Mouse (Mus musculus) hindbrain, embryonic 15.5 days (tissue): ENCODE measurements around the gene P2ry6. TPM values are rescaled to one million over a fixed set of nuclear protein-coding genes. Genes with fewer than 3 reads are reported as not detected.

ENCODE experiments used
- ATAC-seq: fragments of 200-750 bp; cut with Nextera tagmentation; 2 replicates; pipeline ENCODE4 v1.8.0; 2017; ENCODE audit warnings: low read depth, moderate number of reproducible peaks, moderate TSS enrichment; ENCODE audit not compliant: low FRiP score
- H3K27ac ChIP-seq: fragments of 300-500 bp; sonication (generic); replicated peaks from 2 replicates; pipeline ENCODE4 v1.5.1; 2015; ENCODE audit warnings: mild to moderate bottlenecking, inconsistent platforms
- H3K27me3 ChIP-seq: fragments of 300-500 bp; sonication (generic); 2 replicates; pipeline ENCODE4 v1.6.1; 2015; ENCODE audit warnings: control low read depth, inconsistent platforms
- H3K36me3 ChIP-seq: fragments of 300-500 bp; sonication (generic); 2 replicates; pipeline ENCODE4 v1.6.1; 2015; ENCODE audit warnings: control low read depth, inconsistent platforms
- H3K4me1 ChIP-seq: fragments of 300-500 bp; sonication (generic); replicated peaks from 2 replicates; pipeline ENCODE4 v1.6.1; 2015; ENCODE audit warnings: control low read depth, inconsistent platforms
- H3K4me2 ChIP-seq: fragments of 300-500 bp; sonication (generic); 2 replicates; pipeline ENCODE4 v1.6.1; 2015; ENCODE audit warnings: moderate library complexity, mild to moderate bottlenecking, inconsistent platforms
- H3K4me3 ChIP-seq: fragments of 300-500 bp; sonication (generic); 2 replicates; pipeline ENCODE4 v1.5.1; 2015; ENCODE audit warnings: mild to moderate bottlenecking, inconsistent platforms
- H3K9ac ChIP-seq: fragments of 300-500 bp; sonication (generic); 2 replicates; pipeline ENCODE4 v1.6.1; 2015; ENCODE audit warnings: inconsistent platforms
- H3K9me3 ChIP-seq: fragments of 300-500 bp; sonication (generic); 2 replicates; pipeline ENCODE4 v1.6.1; 2016; ENCODE audit warnings: control low read depth, inconsistent platforms
- whole genome bisulfite sequencing: fragments of 180-500 bp; shearing (Covaris S2); methylation state at CpG from one replicate; pipeline ENCODE4 v1.1.7; 2015; 5-methylcytosine and 5-hydroxymethylcytosine counted together
- polyA plus RNA-seq: library from polyadenylated mRNA; unstranded; fragments of >200 nt; fragmentation: Nextera tagmentation; extraction: Ambion mirVana; gene quantifications from 2 replicates; pipeline ENCODE4 v1.2.1, GENCODE M21; 2015

Gene P2ry6
- polyA plus RNA-seq, 1 experiment from 2014 or later, result 3.2 TPM

- H3K4me1 ChIP-seq, result peaks cover 49% of the 10 kb centered on the region
- WGBS, result 85% methylated on average over 5 of the region's 5 CpGs
- no peak for ATAC-seq
Observed at GRCm38 (mm10) chr7:100921289-100921688, 53.2 kb downstream of the P2ry6 start.

GRCm38 (mm10) chr7:100919809-100920107, 54.7 kb downstream of the P2ry6 start:
- Histone ChIP-seq H3K9me3 (no peaks in the 10 kb centered on the region), H3K4me1 (peaks cover 40% of the 10 kb centered on the region), H3K27ac (no peak overlapping the region), H3K4me3 (no peak overlapping the region), H3K36me3 (no peaks in the 10 kb centered on the region), H3K9ac (no peak overlapping the region), H3K4me2 (no peak overlapping the region), H3K27me3 (no peaks in the 10 kb centered on the region)
- no peak for ATAC-seq
- 14% methylated on average over 2 of the region's 2 CpGs for WGBS

More at GRCm38 (mm10) chr7:100921289-100921688, 53.2 kb downstream of the P2ry6 start:
- no peaks in the 10 kb centered on the region for H3K9me3 ChIP-seq
- no peak overlapping the region for H3K27ac ChIP-seq
- no peak overlapping the region for H3K4me2 ChIP-seq
- no peak overlapping the region for H3K9ac ChIP-seq
- no peak overlapping the region for H3K4me3 ChIP-seq
- H3K36me3 ChIP-seq, result no peaks in the 10 kb centered on the region
- no peaks in the 10 kb centered on the region for H3K27me3 ChIP-seq

GRCm38 (mm10) chr7:100919006-100919808, 55.2 kb downstream of the P2ry6 start:
- Histone ChIP-seq H3K36me3 (no peaks in the 10 kb centered on the region), H3K9ac (no peak overlapping the region), H3K9me3 (no peaks in the 10 kb centered on the region), H3K4me3 (no peak overlapping the region), H3K4me2 (no peak overlapping the region), H3K27me3 (no peaks in the 10 kb centered on the region), H3K4me1 (peaks cover 35% of the 10 kb centered on the region), H3K27ac (no peak overlapping the region)
- WGBS, result 51% methylated on average over 7 of the region's 7 CpGs
- no peak for ATAC-seq

- H3K27me3 ChIP-seq, result no peaks in the 10 kb centered on the region
- no peak overlapping the region for H3K4me3 ChIP-seq
- ATAC-seq, result no peak
- 60% methylated on average over 9 of the region's 9 CpGs for WGBS
- no peaks in the 10 kb centered on the region for H3K36me3 ChIP-seq
- H3K9me3 ChIP-seq, result no peaks in the 10 kb centered on the region
- no peak overlapping the region for H3K27ac ChIP-seq
- H3K9ac ChIP-seq, result no peak overlapping the region
- no peak overlapping the region for H3K4me2 ChIP-seq
- H3K4me1 ChIP-seq, result peaks cover 28% of the 10 kb centered on the region
Observed at GRCm38 (mm10) chr7:100918176-100918575, 56.3 kb downstream of the P2ry6 start.

- H3K27ac ChIP-seq, result no peak overlapping the region
- no peaks in the 10 kb centered on the region for H3K36me3 ChIP-seq
- H3K9me3 ChIP-seq, result no peaks in the 10 kb centered on the region
- ATAC-seq, result no peak
- no peak overlapping the region for H3K4me2 ChIP-seq
- 80% methylated on average over 6 of the region's 6 CpGs for WGBS
- H3K4me1 ChIP-seq, result peaks cover 24% of the 10 kb centered on the region
- H3K27me3 ChIP-seq, result no peaks in the 10 kb centered on the region
- H3K9ac ChIP-seq, result no peak overlapping the region
- no peak overlapping the region for H3K4me3 ChIP-seq
Observed at GRCm38 (mm10) chr7:100917751-100918150, 56.7 kb downstream of the P2ry6 start.

- Histone ChIP-seq H3K4me3 (no peak overlapping the region), H3K4me1 (peaks cover 25% of the 10 kb centered on the region), H3K27me3 (no peaks in the 10 kb centered on the region), H3K9me3 (no peaks in the 10 kb centered on the region), H3K36me3 (no peaks in the 10 kb centered on the region), H3K4me2 (no peak overlapping the region), H3K27ac (no peak overlapping the region), H3K9ac (no peak overlapping the region)
- ATAC-seq, result no peak
- 93% methylated on average over 6 of the region's 6 CpGs for WGBS
Observed at GRCm38 (mm10) chr7:100916526-100916925, 57.9 kb downstream of the P2ry6 start.

GRCm38 (mm10) chr7:100915204-100915603, 59.2 kb downstream of the P2ry6 start:
- H3K27me3 ChIP-seq, result no peaks in the 10 kb centered on the region
- ATAC-seq, result no peak
- H3K9ac ChIP-seq, result no peak overlapping the region
- WGBS, result 81% methylated on average over 5 of the region's 5 CpGs
- no peak overlapping the region for H3K4me3 ChIP-seq
- 0 out of 2 replicates have a peak overlapping the region, but pooled peaks have one; percentile 46 for H3K27ac ChIP-seq
- no peaks in the 10 kb centered on the region for H3K36me3 ChIP-seq
- no peaks in the 10 kb centered on the region for H3K9me3 ChIP-seq
- H3K4me1 ChIP-seq, result peaks cover 34% of the 10 kb centered on the region
- H3K4me2 ChIP-seq, result no peak overlapping the region

- Histone ChIP-seq H3K27me3 (no peaks in the 10 kb centered on the region), H3K9ac (no peak overlapping the region), H3K4me2 (no peak overlapping the region), H3K36me3 (no peaks in the 10 kb centered on the region), H3K4me1 (peaks cover 14% of the 10 kb centered on the region), H3K27ac (peak overlapping the region; percentile 1; the same call in 1 of the 2 replicates), H3K4me3 (no peak overlapping the region), H3K9me3 (no peaks in the 10 kb centered on the region)
- no peak for ATAC-seq
- 39% methylated on average over 9 of the region's 9 CpGs for WGBS
Observed at GRCm38 (mm10) chr7:100911791-100912190, 62.7 kb downstream of the P2ry6 start.

- no peak for ATAC-seq
- H3K4me3 ChIP-seq, result no peak overlapping the region
- no peak overlapping the region for H3K9ac ChIP-seq
- no peak overlapping the region for H3K4me2 ChIP-seq
- H3K27me3 ChIP-seq, result no peaks in the 10 kb centered on the region
- no peaks in the 10 kb centered on the region for H3K36me3 ChIP-seq
- 4% methylated on average over 2 of the region's 2 CpGs for WGBS
- H3K27ac ChIP-seq, result peak overlapping the region; percentile 1; the same call in 1 of the 2 replicates
- peaks cover 14% of the 10 kb centered on the region for H3K4me1 ChIP-seq
- H3K9me3 ChIP-seq, result no peaks in the 10 kb centered on the region
Observed at GRCm38 (mm10) chr7:100911246-100911770, 63.1 kb downstream of the P2ry6 start.

- WGBS, result 42% methylated on average over 8 of the region's 8 CpGs
- Histone ChIP-seq H3K36me3 (no peaks in the 10 kb centered on the region), H3K27ac (no peak overlapping the region), H3K4me3 (no peak overlapping the region), H3K9me3 (no peaks in the 10 kb centered on the region), H3K9ac (no peak overlapping the region), H3K4me1 (peaks cover 14% of the 10 kb centered on the region), H3K4me2 (no peak overlapping the region), H3K27me3 (no peaks in the 10 kb centered on the region)
- no peak for ATAC-seq
Observed at GRCm38 (mm10) chr7:100908567-100908966, 65.9 kb downstream of the P2ry6 start.

GRCm38 (mm10) chr7:100908061-100908460, 66.4 kb downstream of the P2ry6 start:
- WGBS, result 70% methylated on average over 8 of the region's 8 CpGs
- ATAC-seq, result peak; percentile 32; the same call in 1 of the 2 replicates
- Histone ChIP-seq H3K36me3 (no peaks in the 10 kb centered on the region), H3K9ac (no peak overlapping the region), H3K9me3 (no peaks in the 10 kb centered on the region), H3K27ac (no peak overlapping the region), H3K4me1 (peaks cover 14% of the 10 kb centered on the region), H3K4me2 (no peak overlapping the region), H3K4me3 (no peak overlapping the region), H3K27me3 (no peaks in the 10 kb centered on the region)

- no peaks in the 10 kb centered on the region for H3K9me3 ChIP-seq
- H3K36me3 ChIP-seq, result no peaks in the 10 kb centered on the region
- H3K27me3 ChIP-seq, result no peaks in the 10 kb centered on the region
- H3K4me1 ChIP-seq, result peaks cover 14% of the 10 kb centered on the region
- H3K4me3 ChIP-seq, result no peak overlapping the region
- no peak overlapping the region for H3K27ac ChIP-seq
- H3K9ac ChIP-seq, result no peak overlapping the region
- ATAC-seq, result no peak
- no peak overlapping the region for H3K4me2 ChIP-seq
- WGBS, result 0% methylated on average over 1 of the region's 1 CpGs
Observed at GRCm38 (mm10) chr7:100907231-100907630, 67.2 kb downstream of the P2ry6 start.
